Mouse (Mus musculus): ENCODE results near the gene Cnot11.

- TF ChIP-seq CTCF (IDR thresholded peaks at IDR 0.05) = no peak
- no peak for TF ChIP-seq EP300 (IDR thresholded peaks at IDR 0.05)
Observed at GRCm38 (mm10) chr1:39575778-39576375, 41.1 kb downstream of the Cnot11 start.

All from lung, postnatal 0 days (tissue).